Mouse (Mus musculus) brain, embryonic 14.5 days (tissue): Measurements from ENCODE around the gene Tpm1.

Experiments
- CTCF ChIP-seq: fragments of 200-500 bp; IDR thresholded peaks from 2 replicates; pipeline ENCODE4 v1.5.1; 2012; ENCODE audit warnings: inconsistent platforms, mild to moderate bottlenecking, moderate library complexity, borderline replicate concordance; ENCODE audit not compliant: insufficient read depth, insufficient read length; ENCODE audit errors: extremely low read depth
- POLR2A ChIP-seq: fragments of 200-500 bp; IDR thresholded peaks from 2 replicates; pipeline ENCODE4 v1.6.1; 2012; ENCODE audit warnings: mild to moderate bottlenecking, inconsistent platforms, borderline replicate concordance; ENCODE audit not compliant: poor library complexity, insufficient read depth, insufficient read length, severe bottlenecking; ENCODE audit errors: extremely low read depth

- TF ChIP-seq CTCF (no peak), POLR2A (no peak)
Measured at GRCm38 (mm10) chr9:67083801-67084200, 34.6 kb upstream of the Tpm1 start.
